Mouse (Mus musculus): ENCODE data around the gene Prkcg. TPM values are rescaled to one million over a fixed set of nuclear protein-coding genes. Genes with fewer than 3 reads are reported as not detected.
A peak's percentile ranks its signal among the peaks of the same experiment; 100 is the strongest.

Gene Prkcg
- polyA plus RNA-seq, 1 experiment from 2014 or later, result 0.71 TPM

DNA sequence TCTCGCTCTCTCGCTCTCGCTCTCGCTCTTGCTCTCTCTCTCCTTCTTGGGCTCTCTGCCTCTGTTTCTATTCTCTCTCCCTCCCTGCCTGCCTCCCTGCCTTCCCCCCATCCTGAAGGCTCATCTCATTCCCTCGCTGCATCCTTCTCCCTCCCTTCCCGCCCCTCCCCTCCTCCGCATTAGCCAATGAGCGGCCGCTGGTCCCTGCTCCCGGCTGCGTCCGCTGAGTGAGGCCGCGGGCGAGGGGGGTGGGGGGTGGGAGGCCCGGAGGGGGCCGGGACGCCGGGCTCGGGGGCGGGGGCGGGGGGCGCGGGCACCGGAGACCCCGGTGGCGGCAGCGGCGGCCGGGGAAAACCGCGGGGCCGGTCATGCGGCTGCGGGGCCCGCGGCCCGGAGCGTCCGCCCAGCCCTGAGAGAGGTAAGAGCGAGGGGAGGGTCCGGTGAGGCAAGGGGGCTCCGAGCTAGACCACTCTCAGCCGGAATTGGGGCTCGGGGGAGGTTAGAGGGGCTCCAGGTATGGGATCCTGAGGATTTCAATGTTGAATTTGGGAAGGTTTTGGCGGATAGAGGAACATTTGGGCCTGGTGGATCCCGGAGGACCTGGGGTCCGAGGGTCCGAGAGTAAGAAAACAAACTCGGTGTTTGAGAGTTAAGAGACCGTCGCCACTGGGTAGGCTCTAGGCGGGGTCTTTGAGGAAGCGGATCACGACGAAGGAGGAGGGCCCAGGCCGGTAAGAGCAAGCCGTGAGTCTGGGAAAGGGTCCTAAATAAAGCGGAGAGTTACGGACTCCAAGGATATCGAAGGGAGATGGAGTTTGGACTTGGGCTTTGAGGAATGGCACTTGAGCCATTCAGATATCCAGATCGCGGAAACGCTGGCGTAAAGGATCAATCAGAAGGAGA is 43.9 kb downstream of the Prkcg start, which contains the start of gene Cacng7:
Gene Cacng7, plus strand, starts transcription at position 337 of the 903 bp plus-strand sequence.
- Histone ChIP-seq H3K36me3 (replicated peaks) (peaks cover 16% of the 10 kb centered on the region), H3K27me3 (ENCODE audit: poor library complexity, severe bottlenecking) (peaks cover 26% of the 10 kb centered on the region), H3K9me3 (no peaks in the 10 kb centered on the region; the same call in 1 of the 2 replicates), H3K4me1 (peaks cover 42% of the 10 kb centered on the region), H3K4me3 (peak within 1 kb of the TSS; percentile 83), H3K27ac (peak within 1 kb of the TSS; percentile 95)
- peak; percentile 82 for DNase-seq (ENCODE audit: extremely low spot score, low spot score)
- 1% methylated on average over 65 of the region's 65 CpGs for WGBS

DNA sequence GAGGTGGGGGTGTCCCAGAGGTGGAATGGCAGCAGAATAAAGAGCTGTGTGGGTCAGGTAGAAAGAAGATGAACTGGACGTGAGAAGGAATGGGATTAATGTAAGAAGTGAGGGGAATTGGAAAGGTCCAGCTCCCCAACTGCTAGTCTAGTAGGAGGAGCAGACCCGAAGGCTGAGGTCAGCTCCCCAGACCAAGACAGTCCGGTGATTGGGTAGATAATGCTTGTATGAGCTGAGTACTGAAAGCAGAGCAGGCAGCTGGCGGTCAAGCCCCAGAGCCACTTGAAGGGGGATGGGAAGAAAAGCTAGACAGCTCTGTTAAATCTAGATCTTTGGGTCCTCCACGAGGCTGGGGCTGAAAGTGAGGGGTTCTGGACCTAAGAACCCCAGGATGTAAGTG is 44.6 kb downstream of the Prkcg start:
- 4% methylated on average over 5 of the region's 5 CpGs for WGBS
- Histone ChIP-seq H3K36me3 (replicated peaks) (peaks cover 23% of the 10 kb centered on the region), H3K27me3 (ENCODE audit: poor library complexity, severe bottlenecking) (peaks cover 26% of the 10 kb centered on the region), H3K4me3 (peak overlapping the region; percentile 83), H3K4me1 (peaks cover 42% of the 10 kb centered on the region), H3K27ac (peak overlapping the region; percentile 95), H3K9me3 (no peaks in the 10 kb centered on the region; the same call in 1 of the 2 replicates)
- peak; percentile 44 for DNase-seq (ENCODE audit: extremely low spot score, low spot score)

DNA sequence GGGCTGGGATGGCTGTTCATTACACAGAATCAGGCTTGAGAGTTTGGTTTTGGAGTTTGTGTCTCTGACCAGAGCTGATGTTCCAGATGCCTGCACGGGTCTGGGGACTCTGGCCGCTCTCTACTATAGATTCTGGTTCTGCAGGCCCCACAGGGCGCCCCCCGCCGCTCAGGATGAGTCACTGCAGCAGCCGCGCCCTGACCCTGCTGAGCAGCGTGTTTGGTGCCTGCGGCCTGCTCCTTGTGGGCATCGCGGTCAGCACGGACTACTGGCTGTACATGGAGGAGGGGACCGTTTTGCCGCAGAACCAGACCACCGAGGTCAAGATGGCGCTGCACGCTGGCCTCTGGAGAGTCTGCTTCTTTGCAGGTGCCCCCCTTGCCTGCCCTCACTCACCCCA is 47.4 kb downstream of the Prkcg start:
- DNase-seq (ENCODE audit: extremely low spot score, low spot score), result no peak
- Histone ChIP-seq H3K4me1 (peaks cover 25% of the 10 kb centered on the region), H3K36me3 (replicated peaks) (peaks cover 48% of the 10 kb centered on the region), H3K27ac (no peak overlapping the region), H3K27me3 (ENCODE audit: poor library complexity, severe bottlenecking) (0 out of 2 replicates have a peak, but pooled peaks cover 5% of the 10 kb centered on the region), H3K9me3 (no peaks in the 10 kb centered on the region; the same call in 1 of the 2 replicates), H3K4me3 (no peak overlapping the region)
- WGBS, result 67% methylated on average over 17 of the region's 17 CpGs

DNA sequence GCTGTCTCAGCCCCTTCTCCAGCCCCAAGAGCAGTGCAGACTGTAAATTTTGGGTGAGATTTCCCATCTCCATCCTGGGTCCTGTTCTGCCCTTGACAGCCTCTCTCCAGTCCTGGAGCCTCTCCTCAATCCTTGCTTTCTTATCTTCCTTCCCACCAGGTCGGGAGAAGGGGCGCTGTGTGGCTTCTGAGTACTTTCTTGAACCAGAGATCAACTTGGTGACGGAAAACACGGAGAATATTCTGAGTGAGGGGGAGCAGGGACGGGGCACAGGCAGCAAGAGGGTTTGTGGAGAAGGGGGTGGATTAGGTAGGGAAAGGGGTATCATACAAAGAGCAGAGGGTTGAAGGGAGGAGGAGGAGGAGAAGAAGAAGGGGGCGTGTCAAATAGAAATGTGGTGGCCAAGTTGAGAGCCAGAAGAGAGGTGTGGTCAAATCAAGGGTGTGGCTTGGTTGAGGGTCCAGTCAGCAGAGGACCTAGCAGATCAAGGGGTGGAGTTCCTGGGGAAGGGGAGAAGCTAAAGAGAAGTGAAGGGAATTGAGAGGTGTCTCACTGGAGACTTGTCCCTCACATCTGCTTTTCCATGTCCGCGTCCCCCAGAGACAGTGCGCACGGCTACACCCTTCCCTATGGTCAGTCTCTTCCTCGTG is 49.4 kb downstream of the Prkcg start:
- H3K4me1 ChIP-seq, result peaks cover 10% of the 10 kb centered on the region
- no peak overlapping the region for H3K4me3 ChIP-seq
- WGBS, result 89% methylated on average over 11 of the region's 11 CpGs
- no peak overlapping the region for H3K27ac ChIP-seq
- H3K9me3 ChIP-seq, result no peaks in the 10 kb centered on the region; the same call in 1 of the 2 replicates
- no peaks in the 10 kb centered on the region for H3K27me3 ChIP-seq (ENCODE audit: poor library complexity, severe bottlenecking)
- no peak for DNase-seq (ENCODE audit: extremely low spot score, low spot score)
- H3K36me3 ChIP-seq (replicated peaks), result peaks cover 67% of the 10 kb centered on the region

DNA sequence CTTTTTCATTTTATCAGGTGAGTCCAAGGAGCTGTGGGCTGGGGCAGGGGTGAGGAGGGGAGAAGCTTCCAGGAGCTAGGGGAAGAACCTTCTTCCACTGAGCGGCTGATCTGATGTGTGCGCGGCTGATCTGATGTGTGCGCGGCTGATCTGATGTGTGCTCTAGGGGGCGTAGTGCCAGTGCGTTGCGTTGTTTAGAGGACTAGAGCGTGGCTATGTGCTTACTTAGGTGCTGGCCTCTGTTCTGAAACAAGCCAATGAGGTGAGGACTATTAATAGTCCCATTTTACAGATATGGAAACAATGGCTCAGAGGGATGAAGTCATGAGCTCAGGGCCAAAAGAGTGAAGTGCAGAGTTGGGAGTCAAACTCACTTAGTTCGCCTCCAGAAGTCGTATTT is 50.0 kb downstream of the Prkcg start:
- DNase-seq (ENCODE audit: extremely low spot score, low spot score), result no peak
- WGBS, result 91% methylated on average over 11 of the region's 11 CpGs
- peaks cover 72% of the 10 kb centered on the region for H3K36me3 ChIP-seq (replicated peaks)

DNA sequence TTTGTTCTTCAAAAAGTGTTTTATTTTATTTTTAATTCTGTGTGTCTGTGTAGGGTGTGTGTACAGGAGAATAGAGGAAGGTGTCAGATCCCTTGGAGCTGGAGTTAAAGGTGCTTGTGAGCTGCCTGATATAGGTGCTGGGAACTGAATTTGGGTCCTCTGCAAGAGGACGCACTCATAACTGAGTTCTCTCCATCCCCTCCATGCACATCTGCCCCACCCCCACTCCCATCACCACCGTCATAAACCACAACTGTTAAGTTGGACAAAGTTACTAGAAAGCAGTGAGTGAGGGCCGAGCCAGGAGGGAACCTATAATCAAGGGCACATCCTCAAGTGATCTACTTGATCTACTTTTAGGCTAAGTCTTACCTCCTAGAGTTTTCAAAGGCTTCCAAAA is 54.9 kb downstream of the Prkcg start:
- WGBS, result 97% methylated on average over 3 of the region's 3 CpGs
- Histone ChIP-seq H3K27me3 (ENCODE audit: poor library complexity, severe bottlenecking) (0 out of 2 replicates have a peak, but pooled peaks cover 8% of the 10 kb centered on the region), H3K9me3 (no peaks in the 10 kb centered on the region), H3K4me1 (peaks cover 15% of the 10 kb centered on the region), H3K27ac (no peak overlapping the region), H3K36me3 (replicated peaks) (peaks cover 92% of the 10 kb centered on the region), H3K4me3 (no peak overlapping the region)
- DNase-seq (ENCODE audit: extremely low spot score, low spot score), result no peak

More for the DNA sequence above, 50.0 kb downstream of the Prkcg start:
- H3K4me3 ChIP-seq, result no peak overlapping the region
- no peaks in the 10 kb centered on the region; the same call in 1 of the 2 replicates for H3K9me3 ChIP-seq
- peaks cover 4% of the 10 kb centered on the region for H3K4me1 ChIP-seq
- H3K27ac ChIP-seq, result no peak overlapping the region
- H3K27me3 ChIP-seq (ENCODE audit: poor library complexity, severe bottlenecking), result no peaks in the 10 kb centered on the region

DNA sequence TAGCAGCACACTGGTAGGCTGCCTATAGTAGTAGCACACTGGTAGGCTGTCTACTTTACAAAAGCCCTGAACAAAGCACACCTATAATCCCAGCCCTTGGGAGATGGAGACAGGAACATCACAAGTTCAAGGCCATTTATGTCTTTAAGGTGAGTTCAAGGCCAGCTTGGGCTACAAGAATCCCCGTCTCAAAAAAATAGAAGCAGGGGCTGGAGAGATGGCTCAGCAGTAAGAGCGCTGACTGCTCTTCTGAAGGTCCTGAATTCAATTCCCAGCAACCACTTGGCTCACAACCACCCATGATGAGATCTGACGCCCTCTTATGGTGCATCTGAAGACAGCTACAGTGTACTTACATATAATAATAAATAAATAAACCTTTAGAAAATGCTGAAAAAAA is 56.3 kb downstream of the Prkcg start:
- Histone ChIP-seq H3K36me3 (replicated peaks) (peaks cover 95% of the 10 kb centered on the region), H3K4me3 (no peak overlapping the region), H3K27ac (no peak overlapping the region), H3K4me1 (peaks cover 15% of the 10 kb centered on the region), H3K27me3 (ENCODE audit: poor library complexity, severe bottlenecking) (peaks cover 15% of the 10 kb centered on the region; the same call in 1 of the 2 replicates), H3K9me3 (no peaks in the 10 kb centered on the region)
- 95% methylated on average over 3 of the region's 3 CpGs for WGBS
- no peak for DNase-seq (ENCODE audit: extremely low spot score, low spot score)

DNA sequence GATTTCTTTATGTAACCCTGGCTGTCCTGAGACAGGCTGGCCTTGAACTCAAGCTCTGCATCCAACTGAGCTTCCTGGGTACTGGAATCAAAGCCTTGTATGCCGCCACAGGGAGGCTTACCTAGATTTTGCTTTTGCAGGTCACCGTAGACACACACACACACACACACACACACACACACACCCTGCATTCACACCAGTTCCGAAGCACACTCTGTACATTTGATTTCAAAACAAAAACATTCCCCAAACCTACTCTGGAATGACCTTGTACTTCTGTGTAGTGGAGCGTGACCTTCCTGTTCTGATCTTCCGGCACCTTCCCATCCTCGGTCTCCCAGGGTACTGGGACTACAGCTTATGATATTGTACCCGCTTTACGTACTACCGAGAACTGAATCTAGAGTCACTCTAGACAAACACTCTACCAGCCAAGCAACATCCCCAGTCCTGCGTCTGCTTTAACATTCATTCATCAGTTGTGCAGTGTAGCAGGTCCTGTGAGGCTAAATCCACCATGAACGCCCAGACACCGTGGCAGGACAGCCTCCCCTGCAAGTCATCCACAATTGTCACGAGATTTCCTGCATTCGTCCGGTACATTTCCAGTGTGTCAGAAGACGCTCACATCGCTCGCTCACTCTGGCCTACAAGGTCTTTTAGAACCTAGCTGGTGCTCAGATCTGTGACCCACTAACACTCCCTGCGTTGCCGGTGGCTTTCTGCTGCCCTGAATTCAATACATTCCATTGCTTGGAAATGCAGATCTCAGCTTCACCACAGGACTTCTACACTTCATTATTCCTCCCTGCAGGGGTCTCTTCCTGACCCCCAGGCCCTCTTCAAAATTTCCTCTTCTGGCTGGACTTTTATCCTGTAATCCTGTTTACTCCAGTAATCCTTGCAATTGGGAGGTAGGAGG is 58.6 kb downstream of the Prkcg start:
- Histone ChIP-seq H3K27ac (0 out of 2 replicates have a peak overlapping the region, but pooled peaks have one; percentile 25), H3K36me3 (replicated peaks) (peaks cover 92% of the 10 kb centered on the region), H3K27me3 (ENCODE audit: poor library complexity, severe bottlenecking) (peaks cover 15% of the 10 kb centered on the region; the same call in 1 of the 2 replicates), H3K4me1 (peaks cover 15% of the 10 kb centered on the region), H3K9me3 (no peaks in the 10 kb centered on the region), H3K4me3 (no peak overlapping the region)
- no peak for DNase-seq (ENCODE audit: extremely low spot score, low spot score)
- WGBS, result 30% methylated on average over 20 of the region's 20 CpGs

DNA sequence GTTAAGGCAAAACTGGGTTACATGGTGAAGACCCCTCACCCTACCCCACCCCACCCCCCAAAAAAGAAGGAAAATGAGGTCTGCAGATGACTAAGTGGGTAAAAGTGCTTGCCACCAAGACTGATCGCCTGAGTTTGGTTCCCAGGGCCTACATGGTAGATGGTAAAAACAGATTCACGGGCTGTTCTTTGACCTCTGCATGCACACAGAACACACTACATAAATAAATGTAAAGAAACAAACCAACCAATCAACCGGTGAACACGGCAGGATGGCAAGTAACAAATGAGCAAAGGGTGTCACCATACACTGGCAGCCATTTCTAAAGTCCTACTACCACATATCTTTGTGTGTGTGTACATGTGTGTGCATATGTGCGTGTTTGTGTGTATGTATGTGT is 59.3 kb downstream of the Prkcg start:
- no peak overlapping the region for H3K4me3 ChIP-seq
- peaks cover 90% of the 10 kb centered on the region for H3K36me3 ChIP-seq (replicated peaks)
- H3K27me3 ChIP-seq (ENCODE audit: poor library complexity, severe bottlenecking), result peaks cover 15% of the 10 kb centered on the region; the same call in 1 of the 2 replicates
- 56% methylated on average over 5 of the region's 5 CpGs for WGBS
- DNase-seq (ENCODE audit: extremely low spot score, low spot score), result no peak
- peaks cover 15% of the 10 kb centered on the region for H3K4me1 ChIP-seq
- no peak overlapping the region for H3K27ac ChIP-seq
- H3K9me3 ChIP-seq, result no peaks in the 10 kb centered on the region

DNA sequence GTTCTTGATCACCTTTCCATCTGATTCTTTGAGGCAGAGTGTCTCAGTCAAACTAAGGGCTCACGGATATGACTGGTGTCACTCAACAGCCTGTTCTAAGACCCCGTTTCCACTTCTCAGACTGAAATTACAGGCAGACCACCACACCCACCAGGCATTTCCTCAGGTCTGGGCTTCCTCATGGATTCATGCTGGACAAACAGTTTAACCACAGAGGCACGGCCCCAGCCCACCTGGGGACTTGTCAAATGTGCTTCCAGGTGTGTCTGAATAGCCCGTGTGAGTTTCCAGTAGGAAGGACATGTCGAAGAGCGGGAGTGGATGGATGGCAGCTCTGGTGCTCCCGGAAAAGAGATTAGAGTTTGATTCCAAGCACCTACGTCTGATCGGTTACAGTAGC is 60.8 kb downstream of the Prkcg start:
- no peak for DNase-seq (ENCODE audit: extremely low spot score, low spot score)

DNA sequence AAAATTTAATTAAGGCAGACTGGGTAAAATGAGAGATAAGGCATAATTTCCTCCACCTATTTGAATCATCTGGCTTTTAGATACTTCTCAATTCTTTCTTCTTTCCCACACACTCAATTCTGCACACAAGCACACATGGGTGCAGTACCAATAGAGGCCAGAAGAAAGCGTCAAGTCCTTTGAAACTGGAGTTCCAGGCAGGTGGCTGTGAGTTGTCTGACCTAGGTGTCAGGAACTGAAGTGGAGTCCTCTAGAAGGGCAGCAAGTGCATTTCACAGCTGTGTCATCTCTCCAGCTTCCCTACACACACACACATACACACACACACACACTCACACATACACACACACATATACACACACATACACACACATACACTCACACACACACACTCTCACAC is 62.6 kb downstream of the Prkcg start:
- DNase-seq (ENCODE audit: extremely low spot score, low spot score), result no peak
- Histone ChIP-seq H3K36me3 (replicated peaks) (peaks cover 85% of the 10 kb centered on the region), H3K27ac (no peak overlapping the region), H3K4me3 (no peak overlapping the region), H3K9me3 (no peaks in the 10 kb centered on the region), H3K4me1 (peaks cover 15% of the 10 kb centered on the region), H3K27me3 (ENCODE audit: poor library complexity, severe bottlenecking) (peaks cover 7% of the 10 kb centered on the region; the same call in 1 of the 2 replicates)
- 90% methylated on average over 1 of the region's 1 CpGs for WGBS

More for the DNA sequence above, 60.8 kb downstream of the Prkcg start:
- Histone ChIP-seq H3K4me3 (no peak overlapping the region), H3K4me1 (peaks cover 15% of the 10 kb centered on the region), H3K27ac (no peak overlapping the region), H3K9me3 (no peaks in the 10 kb centered on the region), H3K27me3 (ENCODE audit: poor library complexity, severe bottlenecking) (peaks cover 15% of the 10 kb centered on the region; the same call in 1 of the 2 replicates), H3K36me3 (replicated peaks) (peaks cover 84% of the 10 kb centered on the region)
- WGBS, result 92% methylated on average over 9 of the region's 9 CpGs

DNA sequence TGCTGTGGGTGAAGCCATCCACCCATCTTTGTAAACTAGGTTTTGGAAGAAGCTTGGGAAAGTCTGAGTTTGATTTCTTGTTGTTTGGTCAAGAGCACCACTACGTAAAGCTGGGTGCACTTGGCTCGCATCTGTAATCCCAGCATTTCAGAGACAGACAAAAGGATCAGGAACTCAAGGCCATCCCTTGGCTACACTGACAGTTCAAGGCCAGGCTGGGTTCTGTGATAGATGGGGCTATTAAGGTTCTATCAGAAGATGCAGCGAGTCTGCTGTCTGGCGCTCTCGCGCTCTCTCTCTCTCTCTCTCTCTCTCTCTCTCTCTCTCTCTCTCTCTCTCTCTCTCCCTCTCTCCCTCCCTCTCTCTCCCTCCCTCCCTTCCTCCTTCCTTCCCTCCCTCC is 65.9 kb downstream of the Prkcg start:
- DNase-seq (ENCODE audit: extremely low spot score, low spot score), result no peak
- H3K27ac ChIP-seq, result no peak overlapping the region
- WGBS, result 93% methylated on average over 6 of the region's 6 CpGs
- H3K36me3 ChIP-seq (replicated peaks), result peaks cover 79% of the 10 kb centered on the region
- no peaks in the 10 kb centered on the region for H3K27me3 ChIP-seq (ENCODE audit: poor library complexity, severe bottlenecking)
- no peaks in the 10 kb centered on the region for H3K4me1 ChIP-seq
- H3K9me3 ChIP-seq, result no peaks in the 10 kb centered on the region
- no peak overlapping the region for H3K4me3 ChIP-seq
